Mouse (Mus musculus) stomach, embryonic 15.5 days (tissue): Measurements from ENCODE around the gene Samd1. TPM values are rescaled to one million over a fixed set of nuclear protein-coding genes. Genes with fewer than 3 reads are reported as not detected.
"Not testable (repeated sequence)": the region's sequence is repeated elsewhere in the genome, so short reads cannot be mapped to it uniquely, and the experiment has no call there.

Experiments used
- ATAC-seq: fragments of 200-750 bp; cut with Nextera tagmentation; 2 replicates; pipeline ENCODE4 v1.8.0; 2017; ENCODE audit warnings: low read depth, moderate number of reproducible peaks, moderate TSS enrichment; ENCODE audit not compliant: insufficient read depth, low FRiP score
- H3K27ac ChIP-seq: fragments of 300-500 bp; sonication (generic); 2 replicates; pipeline ENCODE4 v1.5.1; 2015; ENCODE audit warnings: mild to moderate bottlenecking, inconsistent platforms
- H3K27me3 ChIP-seq: fragments of 300-500 bp; sonication (generic); replicated peaks from 2 replicates; pipeline ENCODE4 v1.6.1; 2015; ENCODE audit warnings: inconsistent platforms
- H3K36me3 ChIP-seq: fragments of 300-500 bp; sonication (generic); 2 replicates; pipeline ENCODE4 v1.6.1; 2015; ENCODE audit warnings: inconsistent platforms
- H3K4me1 ChIP-seq: fragments of 300-500 bp; sonication (generic); 2 replicates; pipeline ENCODE4 v1.6.1; 2015; ENCODE audit warnings: inconsistent platforms
- H3K4me2 ChIP-seq: fragments of 300-500 bp; sonication (generic); 2 replicates; pipeline ENCODE4 v1.6.1; 2015; ENCODE audit warnings: mild to moderate bottlenecking, inconsistent platforms
- H3K4me3 ChIP-seq: fragments of 300-500 bp; sonication (generic); replicated peaks from 2 replicates; pipeline ENCODE4 v1.5.1; 2015; ENCODE audit warnings: inconsistent platforms
- H3K9ac ChIP-seq: fragments of 300-500 bp; sonication (generic); 2 replicates; pipeline ENCODE4 v1.6.1; 2015; ENCODE audit warnings: inconsistent platforms
- H3K9me3 ChIP-seq: fragments of 300-500 bp; sonication (generic); 2 replicates; pipeline ENCODE4 v1.6.1; 2016; ENCODE audit warnings: inconsistent platforms
- WGBS: fragments of 180-500 bp; shearing (Covaris S2); methylation state at CpG from one replicate; pipeline ENCODE4 v1.1.7; 2015; 5-methylcytosine and 5-hydroxymethylcytosine counted together
- polyA plus RNA-seq: library from polyadenylated mRNA; unstranded; fragments of >200 nt; fragmentation: Nextera tagmentation; extraction: Ambion mirVana; gene quantifications from 2 replicates; pipeline ENCODE4 v1.2.1, GENCODE M21; 2015

Samd1 gene
- polyA plus RNA-seq, 1 experiment from 2014 or later, result 9.9 TPM

DNA sequence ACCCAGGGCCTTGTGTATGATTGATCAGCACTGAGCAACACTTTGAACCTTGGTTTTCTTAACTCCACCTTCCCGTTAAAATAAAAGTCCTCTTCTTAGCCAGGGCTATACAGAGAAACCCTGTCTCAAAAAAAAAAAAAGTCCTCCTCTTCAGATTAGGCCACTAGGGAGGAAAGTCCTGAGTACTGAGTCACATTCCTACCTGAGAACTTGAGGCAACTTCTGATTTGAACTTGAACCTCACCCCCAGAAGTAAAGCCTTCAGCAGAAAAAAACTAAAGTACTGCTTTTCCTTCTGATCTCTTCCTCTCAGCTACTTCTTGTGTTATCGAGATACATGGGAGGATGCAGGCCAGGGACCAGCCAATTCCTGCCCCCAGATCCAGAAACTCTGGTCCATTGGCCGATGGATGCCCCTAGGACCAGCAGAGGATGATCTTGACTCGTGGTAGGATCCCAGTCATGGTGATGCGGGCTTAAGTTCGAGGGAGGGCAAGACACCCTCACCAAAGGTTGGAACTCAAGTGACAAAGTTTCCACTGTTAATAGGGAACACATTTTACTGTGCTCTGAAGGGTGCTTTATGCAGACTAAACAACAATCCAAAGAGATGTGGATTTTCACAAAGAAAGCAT is 6.3 kb downstream of the Samd1 start:
- Histone ChIP-seq H3K9ac (no peak overlapping the region), H3K4me3 (peak overlapping the region; percentile 58), H3K4me1 (peaks cover 31% of the 10 kb centered on the region), H3K27ac (no peak overlapping the region), H3K9me3 (no peaks in the 10 kb centered on the region), H3K27me3 (no peaks in the 10 kb centered on the region), H3K4me2 (peak overlapping the region; percentile 85), H3K36me3 (peaks cover 20% of the 10 kb centered on the region)
- 75% methylated on average over 6 of the region's 6 CpGs for WGBS
- no peak for ATAC-seq

DNA sequence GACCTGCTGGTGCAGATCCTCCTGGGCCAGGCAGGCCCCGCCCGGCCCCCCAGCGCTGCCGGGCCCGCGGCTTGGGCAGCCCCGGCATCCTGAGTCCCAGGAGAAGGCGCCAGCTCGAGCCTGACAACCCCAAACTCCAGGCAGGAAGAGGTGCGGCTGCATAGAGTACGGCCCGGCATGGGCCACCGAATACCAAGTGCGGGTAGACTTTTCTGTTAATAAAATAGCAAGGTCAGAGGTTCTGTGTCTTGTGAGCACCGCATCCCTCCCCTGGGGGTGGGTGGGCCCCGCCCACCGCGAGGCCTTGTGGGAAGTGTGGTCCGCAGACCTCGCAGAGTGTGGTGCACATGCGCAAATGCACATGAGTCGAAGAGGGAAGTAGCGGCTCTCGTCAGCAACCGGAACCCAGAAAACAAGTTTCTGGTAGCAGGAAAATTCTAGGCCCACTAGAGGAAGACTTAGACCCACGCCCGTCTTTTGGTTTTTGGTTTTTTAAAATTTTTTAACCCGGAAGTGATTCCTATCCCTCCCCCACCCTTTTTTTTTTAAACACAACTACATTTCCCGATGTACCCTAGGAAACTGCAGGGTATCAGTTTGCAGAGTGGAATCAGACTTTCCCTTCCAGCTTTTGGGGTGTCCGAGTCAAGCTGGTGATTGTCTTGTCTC is 7.2 kb downstream of the Samd1 start:
- WGBS, result under 1% methylated on average over 30 of the region's 30 CpGs
- Histone ChIP-seq H3K36me3 (peaks cover 17% of the 10 kb centered on the region), H3K9me3 (no peaks in the 10 kb centered on the region), H3K9ac (peak overlapping the region; percentile 24; the same call in 1 of the 2 replicates), H3K4me1 (peaks cover 21% of the 10 kb centered on the region), H3K4me2 (peak overlapping the region; percentile 85), H3K27me3 (no peaks in the 10 kb centered on the region), H3K4me3 (peak overlapping the region; percentile 58), H3K27ac (peak overlapping the region; percentile 89)
- ATAC-seq, result peak; percentile 86

DNA sequence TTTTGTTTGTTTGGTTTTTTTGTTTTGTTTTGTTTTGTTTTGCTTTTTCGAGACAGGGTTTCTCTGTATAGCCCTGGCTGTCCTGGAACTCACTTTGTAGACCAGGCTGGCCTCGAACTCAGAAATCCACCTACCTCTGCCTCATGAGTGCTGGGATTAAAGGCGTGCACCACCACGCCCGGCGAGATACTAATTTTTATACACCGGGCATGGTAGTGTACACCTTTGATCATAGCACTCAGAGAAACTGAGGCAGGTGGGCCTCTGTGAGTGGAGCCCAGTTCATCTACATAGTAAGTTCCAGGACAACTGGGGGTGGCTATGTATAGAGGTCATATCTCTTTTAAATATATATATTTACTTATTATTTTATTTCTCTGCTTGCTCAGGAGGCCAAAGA is 8.0 kb downstream of the Samd1 start:
- WGBS, result 91% methylated on average over 7 of the region's 7 CpGs
- H3K27ac ChIP-seq, ATAC-seq, H3K27me3 ChIP-seq, H3K9me3 ChIP-seq, H3K4me3 ChIP-seq, H3K4me2 ChIP-seq, H3K9ac ChIP-seq: not testable (repeated sequence)
- Histone ChIP-seq H3K36me3 (peaks cover 15% of the 10 kb centered on the region), H3K4me1 (peaks cover 23% of the 10 kb centered on the region)

DNA sequence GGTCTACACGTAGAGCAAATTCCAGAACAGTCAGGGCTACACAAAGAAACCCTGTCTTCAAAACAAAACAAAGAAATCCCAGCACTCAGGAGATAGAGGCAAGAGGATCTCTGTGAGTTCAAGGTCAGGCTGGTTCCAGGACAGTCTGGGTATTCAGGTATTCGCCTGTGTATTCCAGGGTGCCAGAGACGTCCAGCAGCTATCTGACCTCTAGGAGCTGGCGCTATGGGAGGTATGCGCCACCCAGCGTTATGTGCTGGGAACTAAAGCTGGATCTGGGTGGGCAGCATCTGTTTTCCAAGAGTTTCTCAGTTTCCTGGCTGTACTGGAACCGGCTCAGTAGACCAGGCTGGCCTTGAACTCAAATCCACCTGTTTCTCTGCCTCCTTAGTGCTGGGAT is 10.9 kb downstream of the Samd1 start:
- H3K27ac ChIP-seq, result no peak overlapping the region
- H3K4me2 ChIP-seq, result no peak overlapping the region
- ATAC-seq, result no peak
- peaks cover 34% of the 10 kb centered on the region for H3K4me1 ChIP-seq
- 33% methylated on average over 7 of the region's 7 CpGs for WGBS
- H3K36me3 ChIP-seq, result no peaks in the 10 kb centered on the region
- no peak overlapping the region for H3K4me3 ChIP-seq
- no peaks in the 10 kb centered on the region for H3K9me3 ChIP-seq
- H3K27me3 ChIP-seq, result peaks cover 33% of the 10 kb centered on the region
- H3K9ac ChIP-seq, result no peak overlapping the region

DNA sequence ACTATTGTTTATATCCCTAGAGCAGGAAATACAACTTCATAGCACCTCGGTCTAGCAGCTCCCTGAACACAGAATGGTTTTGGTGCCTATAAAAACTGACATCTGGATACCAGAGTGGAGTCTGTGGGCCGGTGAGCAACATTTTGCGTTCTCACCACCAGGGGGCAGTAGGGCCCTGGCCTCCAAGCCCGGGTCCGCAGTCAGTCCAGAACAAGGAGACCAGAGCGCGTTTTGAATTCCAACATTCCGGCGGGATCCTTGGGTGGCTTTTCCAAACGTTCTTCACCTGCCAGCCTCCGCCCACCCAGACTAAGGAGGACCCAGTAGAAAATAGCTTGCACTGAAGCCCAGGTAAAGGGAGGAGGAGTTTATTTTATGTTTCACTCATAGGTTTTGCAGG is 12.4 kb downstream of the Samd1 start:
- no peak for ATAC-seq
- H3K9me3 ChIP-seq, result no peaks in the 10 kb centered on the region
- H3K36me3 ChIP-seq, result no peaks in the 10 kb centered on the region
- no peak overlapping the region; the same call in 1 of the 2 replicates for H3K4me2 ChIP-seq
- H3K27ac ChIP-seq, result no peak overlapping the region
- peaks cover 30% of the 10 kb centered on the region for H3K4me1 ChIP-seq
- WGBS, result under 1% methylated on average over 11 of the region's 11 CpGs
- peaks cover 35% of the 10 kb centered on the region for H3K27me3 ChIP-seq
- H3K4me3 ChIP-seq, result peak overlapping the region; percentile 51; the same call in 1 of the 2 replicates
- no peak overlapping the region for H3K9ac ChIP-seq

DNA sequence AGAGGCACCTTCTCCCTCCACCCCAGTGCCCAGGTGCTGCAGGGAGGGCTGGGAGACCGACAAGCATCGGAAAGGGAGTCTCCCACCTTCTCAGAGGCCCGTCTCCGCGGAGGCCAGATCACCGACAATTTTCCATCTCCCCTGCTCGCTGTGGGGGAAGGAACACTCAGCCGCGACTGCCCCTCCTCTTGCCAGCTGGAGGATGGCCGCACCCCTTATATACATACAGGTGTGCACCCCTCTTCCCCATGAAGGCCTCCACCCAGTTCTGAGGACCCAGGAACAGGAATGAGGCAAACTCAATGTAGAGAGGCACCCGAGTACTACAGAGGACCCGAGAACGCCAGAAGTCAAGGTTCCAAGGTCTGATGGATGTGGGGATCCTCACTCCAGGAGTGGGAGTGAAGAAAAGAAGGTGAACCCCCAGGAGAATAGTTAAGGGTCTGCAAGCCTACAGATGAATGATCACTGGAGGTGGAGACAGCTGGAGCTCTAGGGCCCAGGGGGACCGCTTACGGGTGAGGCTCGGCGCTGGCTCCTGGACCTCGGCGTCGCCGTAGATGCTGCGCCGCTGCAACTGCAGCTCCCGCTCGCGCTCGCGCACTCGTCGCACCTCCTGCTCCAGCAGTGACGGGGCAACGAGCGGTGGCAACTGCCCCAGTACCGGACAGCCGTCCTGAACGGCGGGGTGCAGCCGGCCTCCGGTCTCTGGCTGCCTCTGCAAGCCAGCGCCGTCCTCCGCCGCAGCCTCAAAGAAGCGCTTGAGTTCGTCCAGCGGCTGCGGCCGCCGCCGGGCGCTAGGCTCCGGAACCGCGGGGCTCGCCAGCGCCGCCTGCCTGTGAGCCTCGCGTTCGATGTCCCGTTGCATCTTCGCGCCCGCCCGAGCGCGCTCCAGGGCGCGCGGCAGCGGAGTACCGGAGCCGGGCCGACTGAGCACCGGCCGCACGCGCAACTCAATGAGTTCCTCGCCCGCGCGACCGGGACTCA is 13.4 kb downstream of the Samd1 start:
- peaks cover 35% of the 10 kb centered on the region for H3K27me3 ChIP-seq
- H3K36me3 ChIP-seq, result no peaks in the 10 kb centered on the region
- no peaks in the 10 kb centered on the region for H3K9me3 ChIP-seq
- H3K4me2 ChIP-seq, result peak overlapping the region; percentile 100
- H3K9ac ChIP-seq, result no peak overlapping the region
- H3K4me1 ChIP-seq, result peaks cover 27% of the 10 kb centered on the region
- 2% methylated on average over 80 of the region's 83 CpGs for WGBS
- no peak overlapping the region for H3K27ac ChIP-seq
- peak; percentile 40; the same call in 1 of the 2 replicates for ATAC-seq
- peak overlapping the region; percentile 51 for H3K4me3 ChIP-seq

DNA sequence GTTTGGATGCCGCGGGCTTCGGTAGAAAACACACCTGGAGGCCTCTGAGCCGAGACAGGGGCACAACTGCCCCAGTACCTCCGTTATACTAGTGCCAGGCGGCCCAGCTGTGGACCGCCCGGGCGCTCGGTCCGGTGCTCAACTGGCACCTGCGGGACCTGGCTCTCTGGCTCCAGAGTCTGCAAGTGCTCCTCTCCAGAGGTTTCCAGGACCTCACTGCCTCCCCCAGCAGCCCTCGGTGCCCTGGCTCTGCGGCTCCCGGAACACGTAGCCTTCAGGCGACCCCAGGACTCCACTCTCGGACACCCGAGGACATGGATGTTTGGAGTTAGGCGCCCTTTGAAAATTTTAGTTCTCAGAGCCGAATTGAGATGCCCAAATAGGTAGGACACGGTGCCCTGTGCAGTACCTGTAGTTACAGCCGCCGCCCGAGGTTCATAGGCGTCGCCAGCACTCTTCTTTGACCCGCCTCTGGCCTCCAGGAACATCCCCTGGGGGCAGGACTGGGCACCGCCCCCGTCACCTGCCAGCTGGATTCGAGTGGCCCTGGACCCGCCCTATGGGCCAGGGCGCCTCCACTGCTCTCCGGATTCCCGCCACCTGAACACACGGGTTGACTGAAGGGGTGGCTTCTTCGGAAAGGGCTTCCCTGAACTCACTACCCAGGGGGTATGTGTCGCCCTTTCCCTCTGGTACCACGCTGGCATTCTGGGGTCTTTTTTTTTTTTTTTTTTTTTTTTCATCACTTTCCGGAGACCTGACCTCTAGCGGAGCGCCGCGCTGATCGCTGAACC is 14.4 kb downstream of the Samd1 start, which contains the start of gene 2210011C24Rik:
Gene 2210011C24Rik, minus strand, starts transcription at position 467 of the 794 bp plus-strand sequence.
- no peaks in the 10 kb centered on the region for H3K9me3 ChIP-seq
- no peak for ATAC-seq

DNA sequence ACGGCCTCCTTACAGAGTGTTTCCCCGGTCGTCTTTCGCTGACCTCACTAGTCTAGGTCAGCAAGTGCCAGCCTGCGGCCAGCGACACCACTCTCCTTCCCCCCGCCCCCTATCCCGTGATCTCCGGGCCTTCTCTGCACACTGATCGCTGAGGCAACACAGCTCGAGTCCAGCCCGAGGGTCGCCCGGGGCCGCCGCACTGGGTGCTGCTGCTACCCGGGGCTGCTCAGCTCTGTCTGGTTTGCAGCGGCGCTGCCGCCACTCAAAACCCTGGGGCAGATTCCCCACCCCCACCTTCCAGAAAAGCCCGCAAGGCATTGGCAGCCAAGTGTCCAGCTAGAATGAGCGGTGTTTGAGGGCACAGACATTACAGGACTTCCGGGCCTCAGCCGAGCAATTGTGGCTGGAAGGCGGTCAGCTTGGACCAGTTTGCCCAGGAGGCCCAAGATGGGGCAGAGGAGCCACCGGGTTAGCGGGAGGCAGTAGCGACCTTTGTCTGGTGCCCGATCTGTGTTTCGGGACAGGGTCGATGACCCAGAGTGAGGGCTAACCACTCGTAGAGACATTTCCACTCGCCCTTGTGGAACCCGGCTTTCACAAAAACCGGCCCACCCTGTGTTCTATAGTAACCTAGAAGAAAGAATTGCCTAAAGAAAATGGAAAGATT is 15.2 kb downstream of the Samd1 start:
- H3K9me3 ChIP-seq, result no peaks in the 10 kb centered on the region
- H3K36me3 ChIP-seq, result no peaks in the 10 kb centered on the region
- no peak overlapping the region for H3K9ac ChIP-seq
- H3K4me2 ChIP-seq, result peak overlapping the region; percentile 100
- H3K27me3 ChIP-seq, result peaks cover 39% of the 10 kb centered on the region
- peak overlapping the region; percentile 51 for H3K4me3 ChIP-seq
- ATAC-seq, result no peak
- H3K27ac ChIP-seq, result no peak overlapping the region
- H3K4me1 ChIP-seq, result peaks cover 27% of the 10 kb centered on the region
- WGBS, result 15% methylated on average over 35 of the region's 35 CpGs

More for the DNA sequence above, 14.4 kb downstream of the Samd1 start, which contains the start of gene 2210011C24Rik:
- Histone ChIP-seq H3K9ac (peak within 1 kb of the TSS; percentile 7), H3K36me3 (no peaks in the 10 kb centered on the region), H3K27me3 (peaks cover 35% of the 10 kb centered on the region), H3K4me2 (peak within 1 kb of the TSS; percentile 100), H3K27ac (no peak within 1 kb of the TSS), H3K4me1 (peaks cover 27% of the 10 kb centered on the region), H3K4me3 (peak within 1 kb of the TSS; percentile 51)
- 1% methylated on average over 45 of the region's 45 CpGs for WGBS

DNA sequence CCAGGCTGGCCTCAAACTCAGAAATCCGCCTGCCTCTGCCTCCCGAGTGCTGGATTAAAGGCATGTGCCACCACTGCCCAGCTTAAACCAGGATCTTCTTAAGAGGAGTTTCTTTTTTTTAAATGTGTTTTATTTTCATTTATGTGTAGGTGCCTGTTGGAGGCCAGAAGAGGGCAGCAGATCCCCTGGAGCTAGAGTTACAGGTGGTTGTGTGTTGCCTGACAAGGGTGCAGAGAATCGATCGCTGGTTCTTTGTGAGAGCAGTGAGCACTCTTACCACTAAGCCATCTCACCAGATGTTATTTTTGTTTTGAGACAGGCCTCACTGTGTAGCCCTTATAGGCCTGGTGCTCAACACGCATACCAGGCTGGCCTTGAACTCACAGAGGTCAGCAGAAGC is 18.4 kb downstream of the Samd1 start:
- no peak for ATAC-seq
- H3K9me3 ChIP-seq, result no peaks in the 10 kb centered on the region
- WGBS, result 91% methylated on average over 5 of the region's 5 CpGs
- H3K4me1 ChIP-seq, result peaks cover 22% of the 10 kb centered on the region
- H3K9ac ChIP-seq, result no peak overlapping the region
- no peak overlapping the region for H3K4me3 ChIP-seq
- no peak overlapping the region for H3K4me2 ChIP-seq
- no peak overlapping the region for H3K27ac ChIP-seq
- no peaks in the 10 kb centered on the region for H3K36me3 ChIP-seq
- H3K27me3 ChIP-seq, result peaks cover 32% of the 10 kb centered on the region

DNA sequence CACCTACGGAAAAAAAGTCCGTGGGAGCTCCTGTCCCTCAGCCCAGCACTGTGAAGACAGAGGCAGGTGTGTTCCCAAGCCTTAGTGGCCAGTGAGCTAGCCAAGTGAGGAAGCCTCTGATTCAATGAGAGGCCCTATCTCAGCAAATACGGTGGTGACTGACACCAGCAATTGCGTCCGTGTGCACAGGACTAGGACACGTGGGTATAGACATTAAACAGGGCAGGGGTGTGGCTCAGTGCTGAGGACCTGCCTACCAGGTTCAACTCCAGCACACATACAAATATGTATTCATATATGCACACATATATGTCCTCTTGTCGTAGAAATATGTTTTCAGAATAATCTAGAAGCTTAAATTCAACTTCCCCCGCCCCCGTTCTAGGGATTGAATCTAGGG is 22.3 kb downstream of the Samd1 start:
- Histone ChIP-seq H3K4me1 (peaks cover 21% of the 10 kb centered on the region), H3K27ac (no peak overlapping the region), H3K9ac (no peak overlapping the region), H3K36me3 (no peaks in the 10 kb centered on the region), H3K4me2 (no peak overlapping the region), H3K9me3 (no peaks in the 10 kb centered on the region), H3K4me3 (no peak overlapping the region), H3K27me3 (peaks cover 12% of the 10 kb centered on the region; the same call in 1 of the 2 replicates)
- no peak for ATAC-seq
- 68% methylated on average over 9 of the region's 9 CpGs for WGBS
